Mouse (Mus musculus) kidney, adult 11 months (tissue): ENCODE measurements at regions not wholly inside any gene's neighbourhood (a gene's known extent, or its start where the extent isn't known, plus 50 kb on each side); places are given as distances from the start of the nearest gene placed in this dataset.
A peak's percentile ranks its signal among the peaks of the same experiment; 100 is the strongest.
"Not testable (repeated sequence)": the region's sequence is repeated elsewhere in the genome, so short reads cannot be mapped to it uniquely, and the experiment has no call there.

Experiments
- DNase-seq: peaks from one replicate; pipeline ENCODE4 v3.0.0; 2022

DNA sequence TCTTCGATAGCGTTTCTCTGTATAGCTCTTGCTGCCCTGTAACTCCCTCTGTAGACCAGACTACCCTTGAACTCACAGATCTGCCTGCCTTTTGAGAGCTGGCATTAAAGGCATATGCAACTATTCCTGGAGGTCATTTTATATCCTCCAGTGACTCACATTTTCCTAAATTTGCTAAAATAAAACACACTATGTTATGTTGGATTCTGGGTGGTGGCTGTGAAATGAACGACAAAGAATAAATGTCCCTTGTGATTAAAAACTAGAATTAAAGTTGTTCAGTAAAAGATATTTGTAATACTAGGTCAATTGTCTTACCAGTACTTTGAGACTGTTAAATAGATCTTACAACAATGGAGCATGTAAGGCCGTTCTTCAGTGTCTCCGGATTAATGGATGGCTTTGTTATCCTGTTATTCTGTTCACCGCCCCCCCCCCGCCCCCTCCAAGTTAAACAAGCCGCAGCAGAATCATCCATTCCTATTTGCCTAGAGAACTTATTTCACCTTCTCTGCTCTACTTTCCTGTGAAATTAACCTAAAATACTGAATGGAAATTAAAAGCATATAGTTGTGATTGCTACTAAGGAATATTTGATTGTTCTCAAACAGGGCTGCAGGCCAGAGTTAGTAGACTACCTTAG, 240.4 kb downstream of the Mef2c start:
- DNase-seq = no peak

DNA sequence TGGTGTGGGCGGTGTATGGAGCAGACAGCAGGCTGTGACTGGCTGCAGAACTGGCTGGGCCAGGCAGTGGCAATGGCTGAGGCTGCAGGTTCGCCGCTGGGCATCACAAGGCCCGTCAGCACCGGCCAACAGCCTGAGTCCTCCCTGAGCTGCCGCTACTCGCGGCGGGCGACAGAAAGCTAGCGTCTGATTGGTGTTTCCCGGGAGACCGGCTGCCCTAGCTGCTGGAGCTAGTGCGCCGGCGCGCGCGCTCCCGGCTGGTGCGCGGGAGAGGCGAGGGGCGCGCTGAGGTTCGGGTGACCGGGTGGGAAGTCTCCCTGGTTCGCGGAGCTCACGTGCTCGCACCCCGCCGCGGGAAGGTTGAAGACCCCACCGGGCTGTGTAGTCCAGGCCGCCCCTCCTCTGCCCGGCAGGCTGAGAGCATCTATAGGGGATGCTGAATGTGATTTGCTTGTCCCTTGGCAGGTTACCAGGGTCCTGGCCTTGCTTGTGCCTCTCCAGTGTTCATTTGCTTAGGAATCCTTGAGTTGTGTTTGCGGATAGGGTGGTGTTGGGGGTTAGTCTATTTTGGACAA, 241.2 kb downstream of the Mef2c start:
- DNase-seq = peak; percentile 88

DNA sequence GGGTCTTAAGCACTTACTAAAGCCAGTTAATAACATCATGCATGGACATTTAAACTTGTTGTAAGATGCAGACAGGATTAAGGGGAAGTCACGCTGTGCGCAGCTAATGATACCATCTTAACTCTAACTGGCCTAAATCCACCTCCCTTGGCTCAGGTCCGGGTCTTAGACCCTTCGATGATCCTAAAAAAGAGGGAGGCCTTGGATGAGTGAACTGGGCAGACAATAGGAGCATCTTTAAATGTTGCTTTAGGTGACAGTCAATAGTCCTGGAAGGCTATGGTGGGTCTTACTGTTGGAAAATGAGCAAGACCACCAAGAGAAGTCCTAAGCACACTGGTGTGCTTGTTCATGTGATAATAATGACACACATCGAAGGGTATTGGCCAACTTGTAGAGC, 242.1 kb downstream of the Mef2c start:
- DNase-seq = no peak

GRCm38 (mm10) chr13:83747671-83748070, 243.8 kb downstream of the Mef2c start:
- DNase-seq = no peak

DNA sequence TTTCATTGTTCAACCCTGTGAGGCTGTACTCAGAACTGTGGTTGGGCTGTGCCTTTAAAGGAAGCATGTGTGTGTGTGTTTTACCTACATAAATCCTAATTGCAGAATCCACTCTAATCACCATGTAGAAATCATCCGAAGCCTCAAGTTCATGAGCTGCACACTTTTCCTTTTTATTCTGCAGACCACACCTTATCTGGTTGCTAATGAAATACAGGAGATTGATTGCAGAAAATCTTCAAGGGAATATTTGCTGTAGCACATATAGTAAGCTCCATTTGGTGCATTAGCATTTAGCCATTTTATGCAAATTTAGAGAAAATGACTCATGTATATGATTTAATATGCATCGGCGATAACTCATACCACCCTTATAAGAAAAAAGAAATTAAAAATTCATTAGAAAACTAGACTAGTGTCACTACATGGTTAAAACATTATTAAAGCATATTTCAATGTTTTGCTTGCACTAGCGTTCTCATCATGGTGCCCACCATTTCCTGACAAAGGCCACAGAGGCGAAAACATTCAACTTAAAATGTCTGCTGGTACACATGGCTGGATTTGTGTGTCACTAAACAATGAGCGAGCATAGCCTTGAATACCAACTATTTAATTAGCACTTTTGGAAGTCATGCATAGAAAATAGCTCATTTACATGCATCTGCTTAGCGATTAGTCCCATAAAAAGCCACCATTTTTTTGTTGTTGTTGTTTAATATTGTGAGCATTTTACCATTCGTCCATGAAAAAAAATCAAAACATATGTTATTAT, 245.7 kb downstream of the Mef2c start:
- DNase-seq = no peak

GRCm38 (mm10) chr13:83750437-83750836, 246.6 kb downstream of the Mef2c start:
- DNase-seq = no peak

GRCm38 (mm10) chr13:83760387-83761170, 256.7 kb downstream of the Mef2c start:
- no peak for DNase-seq

DNA sequence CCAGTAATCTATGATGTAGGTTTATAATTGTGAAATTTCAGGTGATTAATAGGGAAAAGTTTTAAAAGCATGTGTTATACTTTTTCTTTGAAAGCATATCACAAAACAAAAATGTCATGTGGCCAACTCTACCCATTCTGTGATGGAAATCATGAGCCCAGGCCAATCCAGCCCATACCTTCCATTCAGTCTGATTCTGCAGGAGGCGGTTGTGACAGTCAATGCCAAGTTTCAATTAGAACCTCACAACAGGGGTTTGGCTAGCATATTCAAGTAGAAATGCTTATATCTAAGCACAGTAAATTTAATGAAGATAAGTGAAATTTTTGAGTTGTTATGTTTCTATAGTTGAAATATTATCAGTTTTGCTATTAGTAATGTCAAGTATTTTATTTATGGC, 258.6 kb downstream of the Mef2c start:
- DNase-seq = no peak

GRCm38 (mm10) chr13:83763288-83763687, 259.5 kb downstream of the Mef2c start:
- DNase-seq = not testable (repeated sequence)

- no peak for DNase-seq
These were observed 281.8 kb downstream of the Mef2c start for GRCm38 (mm10) chr13:83785643-83786042.

DNA sequence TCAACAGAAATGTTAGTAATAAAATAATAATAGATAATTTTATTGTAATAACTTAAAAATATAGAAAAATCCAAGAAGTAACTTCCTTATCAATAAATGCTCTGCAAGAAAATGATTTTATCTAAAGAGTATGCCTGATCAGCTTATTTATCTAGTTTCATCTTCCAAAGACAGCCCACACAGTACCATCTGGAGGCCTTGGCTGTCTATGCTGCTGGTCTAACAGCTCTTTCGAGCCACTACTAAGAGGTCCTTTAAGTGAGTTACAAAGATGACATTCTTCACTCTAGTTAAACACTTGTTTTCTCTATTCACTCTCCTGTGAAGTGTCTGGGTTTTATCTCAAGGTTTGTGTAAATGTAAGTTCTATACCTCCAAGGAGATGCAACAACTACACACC, 305.7 kb downstream of the Mef2c start:
- no peak for DNase-seq

- no peak for DNase-seq
These were observed 316.5 kb downstream of the Mef2c start for GRCm38 (mm10) chr13:83820291-83820690.

DNA sequence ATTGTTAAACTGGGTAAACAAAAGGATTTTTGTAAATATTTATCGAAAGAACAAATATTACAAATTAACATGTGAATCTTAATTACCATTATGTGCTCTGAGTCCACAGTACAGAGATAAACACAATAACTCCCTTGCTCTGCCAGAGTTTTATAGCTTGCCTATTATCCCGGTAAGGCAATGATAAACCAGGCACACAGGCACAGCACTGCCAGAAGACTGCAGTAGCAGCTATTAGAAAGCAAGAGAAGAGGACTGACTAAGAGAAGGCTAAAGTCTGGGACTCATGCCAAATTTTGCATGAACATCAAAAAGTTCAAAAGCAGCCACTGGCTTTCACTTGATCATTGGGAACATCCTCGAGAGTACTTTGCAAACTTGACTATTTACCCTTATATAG, 316.9 kb downstream of the Mef2c start:
- DNase-seq = no peak

DNA sequence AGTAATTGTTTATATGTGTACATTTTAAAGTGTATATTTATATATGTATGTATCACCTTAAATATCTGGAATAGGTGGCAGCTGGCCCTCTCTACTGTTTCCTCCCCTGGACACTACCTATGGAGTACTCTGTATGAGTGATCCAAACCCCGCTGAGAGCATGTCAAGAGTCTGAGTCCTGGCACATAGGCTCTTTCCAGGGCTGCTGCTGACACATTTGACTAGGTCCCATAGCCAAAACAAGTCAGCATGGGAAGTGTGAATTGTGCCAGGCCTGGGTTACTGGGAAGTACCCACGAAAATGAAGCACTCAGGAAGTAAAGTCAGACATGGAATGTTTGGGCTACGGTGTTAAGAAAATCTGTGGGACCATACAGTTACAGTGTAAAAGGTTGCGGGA, 321.1 kb downstream of the Mef2c start:
- DNase-seq = no peak

DNA sequence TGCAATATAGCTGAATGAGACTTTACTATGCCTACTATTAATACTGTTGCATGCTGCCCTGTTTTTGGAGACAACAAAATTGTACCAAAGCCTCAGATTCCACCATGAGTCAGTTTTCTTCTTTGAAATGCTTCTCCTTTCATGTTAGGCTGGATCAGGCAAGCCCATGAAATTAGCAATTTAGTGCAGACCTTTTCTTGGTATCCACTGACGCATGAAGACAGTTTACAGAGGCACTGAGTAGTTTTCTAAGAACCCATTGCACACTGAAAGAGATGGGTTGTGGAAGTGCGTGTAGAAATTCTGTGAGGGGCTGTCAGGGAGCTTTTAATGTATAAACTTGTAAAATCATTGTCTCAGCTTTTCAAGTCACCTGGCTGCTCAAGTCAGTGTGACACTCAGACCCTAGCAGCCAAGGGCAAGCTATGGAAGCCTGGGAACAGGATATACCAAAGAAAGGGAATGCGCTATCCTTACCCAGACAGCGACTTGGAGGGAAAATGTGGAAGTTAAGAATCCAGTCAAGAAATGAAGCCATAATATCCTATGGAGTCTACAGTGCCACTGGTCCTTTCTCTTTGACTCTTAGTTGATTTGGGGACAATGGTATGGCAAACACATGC, 323.1 kb downstream of the Mef2c start:
- no peak for DNase-seq

GRCm38 (mm10) chr13:83865932-83866685, 356.0 kb upstream of the Tmem161b start:
- DNase-seq = no peak

- no peak for DNase-seq
These were observed 354.9 kb upstream of the Tmem161b start for GRCm38 (mm10) chr13:83867211-83867610.

- no peak for DNase-seq
These were observed 354.1 kb upstream of the Tmem161b start for GRCm38 (mm10) chr13:83867831-83868473.

GRCm38 (mm10) chr13:83868922-83869321, 353.2 kb upstream of the Tmem161b start:
- DNase-seq = no peak

- no peak for DNase-seq
These were observed 349.8 kb upstream of the Tmem161b start for GRCm38 (mm10) chr13:83872143-83872819.

GRCm38 (mm10) chr13:83872887-83873286, 349.2 kb upstream of the Tmem161b start:
- DNase-seq = no peak
